Mouse (Mus musculus): ENCODE data around the gene Gm4792. TPM values are rescaled to one million over a fixed set of nuclear protein-coding genes. Genes with fewer than 3 reads are reported as not detected.

Gene Gm4792
- polyA plus RNA-seq, 1 experiment = not detected

GRCm38 (mm10) chr10:94275321-94275720, 23.2 kb downstream of the Gm4792 start:
- H3K4me3 ChIP-seq (ENCODE audit: insufficient read depth, low read length) = no peak overlapping the region
- TF ChIP-seq POLR2A (IDR thresholded peaks at IDR 0.05; ENCODE audit: low read depth, low read length) (no peak), CTCF (IDR thresholded peaks at IDR 0.05; ENCODE audit: borderline replicate concordance, insufficient read depth, low read length) (no peak)

GRCm38 (mm10) chr10:94265656-94266542, 32.6 kb downstream of the Gm4792 start:
- TF ChIP-seq CTCF (IDR thresholded peaks at IDR 0.05; ENCODE audit: borderline replicate concordance, insufficient read depth, low read length) = no peak
- TF ChIP-seq POLR2A (IDR thresholded peaks at IDR 0.05; ENCODE audit: low read depth, low read length) = no peak

More at GRCm38 (mm10) chr10:94275321-94275720, 23.2 kb downstream of the Gm4792 start:
- H3K27ac ChIP-seq (ENCODE audit: insufficient read depth, low read length) = no peak overlapping the region
- no peaks in the 10 kb centered on the region for H3K4me1 ChIP-seq (ENCODE audit: control insufficient read depth, insufficient read depth, low read length)

GRCm38 (mm10) chr10:94263211-94263610, 35.3 kb downstream of the Gm4792 start:
- no peak overlapping the region for H3K4me3 ChIP-seq (ENCODE audit: insufficient read depth, low read length)
- no peaks in the 10 kb centered on the region for H3K4me1 ChIP-seq (ENCODE audit: control insufficient read depth, insufficient read depth, low read length)
- H3K27ac ChIP-seq (ENCODE audit: insufficient read depth, low read length) = no peak overlapping the region
- TF ChIP-seq POLR2A (IDR thresholded peaks at IDR 0.05; ENCODE audit: low read depth, low read length) (no peak), CTCF (IDR thresholded peaks at IDR 0.05; ENCODE audit: borderline replicate concordance, insufficient read depth, low read length) (no peak)

More at GRCm38 (mm10) chr10:94265656-94266542, 32.6 kb downstream of the Gm4792 start:
- no peaks in the 10 kb centered on the region for H3K4me1 ChIP-seq (ENCODE audit: control insufficient read depth, insufficient read depth, low read length)
- no peak overlapping the region for H3K4me3 ChIP-seq (ENCODE audit: insufficient read depth, low read length)
- H3K27ac ChIP-seq (ENCODE audit: insufficient read depth, low read length) = no peak overlapping the region

- H3K4me3 ChIP-seq (ENCODE audit: insufficient read depth, low read length) = no peak overlapping the region
- TF ChIP-seq CTCF (IDR thresholded peaks at IDR 0.05; ENCODE audit: borderline replicate concordance, insufficient read depth, low read length) (no peak), POLR2A (IDR thresholded peaks at IDR 0.05; ENCODE audit: low read depth, low read length) (no peak)
- H3K4me1 ChIP-seq (ENCODE audit: control insufficient read depth, insufficient read depth, low read length) = no peaks in the 10 kb centered on the region
- no peak overlapping the region for H3K27ac ChIP-seq (ENCODE audit: insufficient read depth, low read length)
These were observed 35.9 kb downstream of the Gm4792 start for GRCm38 (mm10) chr10:94262646-94263045.

- Histone ChIP-seq H3K27ac (ENCODE audit: insufficient read depth, low read length) (no peak overlapping the region), H3K4me3 (ENCODE audit: insufficient read depth, low read length) (no peak overlapping the region), H3K4me1 (ENCODE audit: control insufficient read depth, insufficient read depth, low read length) (no peaks in the 10 kb centered on the region)
- TF ChIP-seq POLR2A (IDR thresholded peaks at IDR 0.05; ENCODE audit: low read depth, low read length) = no peak
- TF ChIP-seq CTCF (IDR thresholded peaks at IDR 0.05; ENCODE audit: borderline replicate concordance, insufficient read depth, low read length) = no peak
These were observed 38.0 kb downstream of the Gm4792 start for GRCm38 (mm10) chr10:94260544-94260943.

- H3K27ac ChIP-seq (ENCODE audit: insufficient read depth, low read length) = no peak overlapping the region
- no peak for TF ChIP-seq POLR2A (IDR thresholded peaks at IDR 0.05; ENCODE audit: low read depth, low read length)
- TF ChIP-seq CTCF (IDR thresholded peaks at IDR 0.05; ENCODE audit: borderline replicate concordance, insufficient read depth, low read length) = no peak
- no peaks in the 10 kb centered on the region for H3K4me1 ChIP-seq (ENCODE audit: control insufficient read depth, insufficient read depth, low read length)
- no peak overlapping the region for H3K4me3 ChIP-seq (ENCODE audit: insufficient read depth, low read length)
These were observed 42.0 kb downstream of the Gm4792 start for GRCm38 (mm10) chr10:94256518-94256917.

GRCm38 (mm10) chr10:94255744-94256143, 42.8 kb downstream of the Gm4792 start:
- TF ChIP-seq POLR2A (IDR thresholded peaks at IDR 0.05; ENCODE audit: low read depth, low read length) = no peak
- TF ChIP-seq CTCF (IDR thresholded peaks at IDR 0.05; ENCODE audit: borderline replicate concordance, insufficient read depth, low read length) = no peak
- no peak overlapping the region for H3K27ac ChIP-seq (ENCODE audit: insufficient read depth, low read length)
- no peak overlapping the region for H3K4me3 ChIP-seq (ENCODE audit: insufficient read depth, low read length)
- no peaks in the 10 kb centered on the region for H3K4me1 ChIP-seq (ENCODE audit: control insufficient read depth, insufficient read depth, low read length)

- Histone ChIP-seq H3K4me1 (ENCODE audit: control insufficient read depth, insufficient read depth, low read length) (no peaks in the 10 kb centered on the region), H3K27ac (ENCODE audit: insufficient read depth, low read length) (no peak overlapping the region), H3K4me3 (ENCODE audit: insufficient read depth, low read length) (no peak overlapping the region)
- no peak for TF ChIP-seq CTCF (IDR thresholded peaks at IDR 0.05; ENCODE audit: borderline replicate concordance, insufficient read depth, low read length)
- TF ChIP-seq POLR2A (IDR thresholded peaks at IDR 0.05; ENCODE audit: low read depth, low read length) = no peak
These were observed 43.7 kb downstream of the Gm4792 start for GRCm38 (mm10) chr10:94254766-94255165.

GRCm38 (mm10) chr10:94253260-94253807, 45.2 kb downstream of the Gm4792 start:
- Histone ChIP-seq H3K4me3 (ENCODE audit: insufficient read depth, low read length) (no peak overlapping the region), H3K4me1 (ENCODE audit: control insufficient read depth, insufficient read depth, low read length) (no peaks in the 10 kb centered on the region), H3K27ac (ENCODE audit: insufficient read depth, low read length) (no peak overlapping the region)
- TF ChIP-seq POLR2A (IDR thresholded peaks at IDR 0.05; ENCODE audit: low read depth, low read length) = no peak
- no peak for TF ChIP-seq CTCF (IDR thresholded peaks at IDR 0.05; ENCODE audit: borderline replicate concordance, insufficient read depth, low read length)

Measured in embryonic fibroblast, embryonic 13.5 days (primary cell).